Mouse (Mus musculus) effector memory CD4-positive, alpha-beta T cell, adult 5 months (primary cell): ENCODE results near the gene Arih2. TPM values are rescaled to one million over a fixed set of nuclear protein-coding genes. Genes with fewer than 3 reads are reported as not detected.

ENCODE experiments used
- polyA plus RNA-seq: library from polyadenylated mRNA; unstranded; fragments of 100-300 nt; shearing (Covaris generic); gene quantifications from one replicate; pipeline ENCODE4 v1.2.1, GENCODE M21; 2017

Arih2 gene
- polyA plus RNA-seq, result 179 TPM

GRCm38 (mm10) chr9:108648611-108649560 lies at the start of gene Arih2:
TSS of gene Arih2 (minus strand) at chr9:108649386.

GRCm38 (mm10) chr9:108689106-108689505 lies 39.9 kb upstream of the Arih2 start, which contains the start of gene Prkar2a:
TSS of gene Prkar2a (plus strand) at chr9:108689314.

DNA sequence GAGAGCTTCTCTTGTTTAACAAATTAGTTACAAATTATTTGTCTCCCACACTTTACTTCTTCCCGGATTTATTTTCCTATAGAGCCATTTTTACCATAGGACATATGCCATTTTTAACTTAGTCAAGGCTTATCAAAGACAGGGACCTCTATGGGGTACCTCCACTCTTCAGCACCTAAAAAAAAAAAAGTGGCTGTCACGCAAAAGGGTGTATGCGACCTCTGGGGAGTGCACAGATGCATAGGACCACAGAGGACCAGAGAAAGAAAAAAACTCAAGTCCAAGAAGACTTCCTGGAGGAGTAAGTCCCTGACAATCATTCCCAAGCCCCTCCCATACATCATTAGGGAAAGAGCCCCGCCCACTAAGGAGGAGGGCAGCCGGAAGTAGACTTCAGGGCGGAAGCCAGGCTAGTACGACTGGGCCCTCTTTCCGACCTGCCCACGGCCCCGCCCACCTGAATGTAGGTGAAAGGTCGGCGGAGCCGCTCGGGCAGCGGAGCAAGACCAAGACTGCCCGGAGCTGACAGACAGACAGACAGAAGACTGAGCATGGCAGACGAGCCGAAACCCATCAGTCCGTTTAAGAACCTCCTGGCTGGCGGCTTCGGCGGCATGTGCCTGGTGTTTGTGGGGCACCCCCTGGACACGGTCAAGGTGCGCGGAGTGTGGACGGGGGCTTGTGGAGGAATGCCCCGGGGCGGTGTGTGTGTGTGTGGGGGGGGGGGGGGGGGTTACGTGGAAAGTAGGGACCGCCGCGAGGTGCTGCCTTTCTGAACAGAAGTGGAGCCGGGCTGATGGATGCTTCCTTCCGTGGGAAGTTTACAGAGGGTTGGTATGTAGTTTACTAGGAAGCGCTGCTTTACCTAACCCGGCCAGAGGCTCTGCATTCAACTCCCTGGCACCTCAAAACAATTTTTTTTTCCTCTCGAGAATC lies 12.8 kb upstream of the Arih2 start, which contains the start of gene Slc25a20:
Slc25a20 (plus strand) TSS at position 412 of the 936 bp plus-strand sequence.

DNA sequence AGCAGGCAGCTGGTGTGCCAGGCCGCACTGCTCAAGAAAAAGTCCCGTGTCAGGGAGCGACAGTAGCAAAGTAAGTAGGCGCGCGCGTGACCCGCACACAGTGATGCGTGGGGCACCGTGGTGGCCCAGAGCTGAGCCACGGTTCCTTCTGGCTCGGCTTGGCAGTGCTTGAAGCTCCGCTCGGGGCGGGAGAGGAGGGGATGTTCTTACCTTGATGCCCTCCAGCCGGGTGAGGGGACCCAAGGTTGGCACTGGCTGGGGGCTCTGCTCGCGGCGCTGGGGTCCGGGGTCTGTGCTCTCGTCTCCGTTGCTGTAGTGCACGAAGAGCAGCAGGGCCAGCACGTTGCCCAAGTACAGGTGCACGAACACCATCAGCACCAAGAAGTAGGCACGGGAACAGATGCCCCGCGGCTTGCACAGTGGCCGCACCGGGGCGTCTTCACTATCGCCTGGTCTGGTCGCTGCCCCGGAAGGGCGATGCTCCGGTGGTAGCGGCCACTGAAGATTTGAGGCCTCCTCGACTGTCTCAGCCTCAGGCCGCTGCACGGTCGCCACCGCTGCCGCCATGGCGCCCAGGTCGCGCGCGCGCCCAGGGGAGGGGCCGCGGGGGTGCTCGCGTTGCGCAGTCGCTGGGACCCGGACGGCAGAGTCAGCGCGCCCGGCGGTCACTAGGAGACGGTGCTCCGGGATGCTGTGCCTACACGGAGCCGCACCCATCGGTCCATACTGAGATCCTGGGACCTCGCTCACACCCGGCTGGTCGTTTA lies 52.0 kb downstream of the Arih2 start, which contains the start of gene P4htm:
P4htm (minus strand) TSS at position 670 of the 767 bp plus-strand sequence.

GRCm38 (mm10) chr9:108578545-108579343 lies 70.4 kb downstream of the Arih2 start, which contains the start of gene Wdr6:
TSS of gene Wdr6 (minus strand) at chr9:108578739.

GRCm38 (mm10) chr9:108569381-108570206 lies 79.6 kb downstream of the Arih2 start, which contains the start of gene Dalrd3:
TSS of gene Dalrd3 (plus strand) at chr9:108569886.

GRCm38 (mm10) chr9:108566815-108567776 lies 82.1 kb downstream of the Arih2 start, which contains the start of gene Ndufaf3:
TSS of gene Ndufaf3 (minus strand) at chr9:108567434.

DNA sequence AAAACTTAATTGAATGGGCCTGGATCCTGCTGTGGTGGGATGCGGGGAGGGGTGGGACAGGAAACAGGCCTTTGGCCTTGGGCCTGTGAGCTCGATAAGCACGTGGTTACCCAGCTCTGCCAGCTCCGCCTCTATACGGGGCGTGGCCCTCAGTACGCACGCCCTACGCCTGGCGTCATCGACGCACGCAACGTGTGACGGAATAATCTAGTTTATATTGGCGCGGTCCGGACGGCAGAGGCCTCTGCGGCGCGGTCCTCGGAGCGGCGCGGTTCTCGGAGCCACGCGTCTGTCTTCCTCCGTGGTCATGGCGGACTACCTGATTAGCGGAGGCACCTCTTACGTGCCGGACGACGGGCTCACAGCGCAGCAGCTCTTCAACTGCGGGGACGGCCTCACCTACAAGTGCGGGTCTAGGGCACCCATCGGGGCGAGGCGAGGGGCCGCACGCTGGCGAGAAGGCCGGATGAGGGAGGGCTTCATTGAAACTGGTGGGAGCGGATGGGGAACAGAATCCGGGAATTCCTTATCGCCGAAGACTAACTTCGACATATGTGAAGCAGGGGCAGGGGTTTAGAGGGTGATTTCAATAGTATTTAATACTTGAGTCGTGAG lies 88.9 kb downstream of the Arih2 start, which contains the start of gene Impdh2:
Impdh2 (plus strand) TSS at position 60 of the 615 bp plus-strand sequence.

Other genes with a start within 250 kb of the Arih2 start
- not detected for gene Ccdc36, start 220.9 kb downstream of the Arih2 start, polyA plus RNA-seq
- gene BC048562, start 212.9 kb downstream of the Arih2 start, polyA plus RNA-seq, result not detected
- gene Ccdc71, start 188.9 kb downstream of the Arih2 start, polyA plus RNA-seq, result 27.6 TPM
- 7.3 TPM for gene Klhdc8b, start 187.8 kb downstream of the Arih2 start, polyA plus RNA-seq
- not detected for gene Lamb2, start 169.7 kb downstream of the Arih2 start, polyA plus RNA-seq
- 158 TPM for gene Usp19, start 158.8 kb downstream of the Arih2 start, polyA plus RNA-seq
- gene Qars, start 141.7 kb downstream of the Arih2 start, polyA plus RNA-seq, result 74.5 TPM
- gene Qrich1, start 132.6 kb downstream of the Arih2 start, polyA plus RNA-seq, result 172 TPM
- gene Impdh2, start 89.1 kb downstream of the Arih2 start, polyA plus RNA-seq, result 178 TPM
- 37.5 TPM for gene Ndufaf3, start 82.0 kb downstream of the Arih2 start, polyA plus RNA-seq
- gene Dalrd3, start 79.5 kb downstream of the Arih2 start, polyA plus RNA-seq, result 72.4 TPM
- gene Wdr6, start 70.6 kb downstream of the Arih2 start, polyA plus RNA-seq, result 28.6 TPM
- 11.5 TPM for gene P4htm, start 51.7 kb downstream of the Arih2 start, polyA plus RNA-seq
- 20.0 TPM for gene Slc25a20, start 12.7 kb upstream of the Arih2 start, polyA plus RNA-seq
- 29.3 TPM for gene Prkar2a, start 39.9 kb upstream of the Arih2 start, polyA plus RNA-seq
- 29.7 TPM for gene Ip6k2, start 134.4 kb upstream of the Arih2 start, polyA plus RNA-seq
- gene Nckipsd, start 159.0 kb upstream of the Arih2 start, polyA plus RNA-seq, result 7.1 TPM
- gene Celsr3, start 176.9 kb upstream of the Arih2 start, polyA plus RNA-seq, result 0.04 TPM
- 6.2 TPM for gene Slc26a6, start 203.9 kb upstream of the Arih2 start, polyA plus RNA-seq